Mouse (Mus musculus): ENCODE data around the gene AB124611. TPM values are rescaled to one million over a fixed set of nuclear protein-coding genes. Genes with fewer than 3 reads are reported as not detected.
"Not testable (repeated sequence)": the region's sequence is repeated elsewhere in the genome, so short reads cannot be mapped to it uniquely, and the experiment has no call there.

The AB124611 gene
- total RNA-seq, 1 experiment from 2014 or later = 2.6 TPM

DNA sequence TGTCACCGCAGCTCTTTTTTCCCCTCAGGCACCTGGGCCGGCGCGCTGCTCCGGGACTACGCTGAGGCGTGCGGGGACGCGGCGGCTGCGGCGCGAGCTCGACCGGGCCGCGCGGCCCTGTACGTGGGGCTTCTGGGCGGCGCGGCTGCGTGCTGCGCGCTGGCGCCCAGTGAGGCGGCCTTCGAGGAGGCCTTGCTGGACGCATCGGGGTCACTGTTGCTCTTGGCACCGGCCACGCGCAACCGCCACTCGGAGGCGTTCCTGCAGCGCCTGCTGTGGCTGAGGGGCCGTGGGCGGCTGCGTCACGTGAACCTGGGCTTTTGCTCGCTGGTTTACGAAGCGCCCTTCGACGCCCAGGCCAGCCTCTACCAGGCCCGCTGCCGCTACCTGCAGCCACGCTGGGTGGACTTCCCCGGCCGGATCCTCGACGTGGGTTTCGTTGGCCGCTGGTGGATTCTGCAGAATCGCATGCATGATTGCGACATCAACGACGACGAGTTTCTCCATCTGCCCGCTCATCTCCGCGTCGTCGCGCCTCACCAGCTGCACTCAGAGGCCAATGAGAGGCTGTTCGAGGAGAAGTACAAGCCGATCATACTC is 67.2 kb downstream of the AB124611 start:
- peak; percentile 22 for ATAC-seq (replicated peaks; ENCODE audit: low read depth, poor library complexity, severe bottlenecking)

GRCm38 (mm10) chr9:21594350-21594749 is 68.4 kb downstream of the AB124611 start:
- ATAC-seq (replicated peaks; ENCODE audit: low read depth, poor library complexity, severe bottlenecking) = not testable (repeated sequence)

DNA sequence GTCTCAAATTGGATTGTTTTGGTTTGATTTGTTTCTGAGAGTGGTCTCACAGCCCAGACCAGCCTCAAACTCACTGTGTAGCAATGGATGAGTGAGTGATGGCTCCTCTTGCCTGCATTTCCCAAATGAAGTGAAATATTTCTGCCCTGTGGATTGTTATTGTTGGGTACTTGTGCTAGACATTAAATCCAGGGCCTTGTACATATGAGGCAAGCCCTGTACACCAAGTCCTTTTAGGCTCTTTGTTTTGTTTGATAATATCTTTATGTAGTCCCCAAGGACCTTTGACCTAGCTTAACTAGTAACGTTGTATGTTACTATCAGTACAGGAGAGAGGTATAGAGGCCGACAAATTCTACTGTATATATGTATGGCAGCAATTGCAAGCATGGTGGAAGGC is 68.9 kb downstream of the AB124611 start:
- no peak for ATAC-seq (replicated peaks; ENCODE audit: low read depth, poor library complexity, severe bottlenecking)

Other genes with a start within 250 kb of the AB124611 start
- gene Kri1, start 238.2 kb upstream of the AB124611 start, total RNA-seq (2017) = 55.2 and 64.0 TPM in 2 replicates
- gene Cdkn2d, start 234.8 kb upstream of the AB124611 start, total RNA-seq (2017) = 8.4 and 25.3 TPM in 2 replicates
- 0.37 and 2.5 TPM in 2 replicates for gene Ap1m2, start 213.8 kb upstream of the AB124611 start, total RNA-seq (2017)
- 76.6 and 80.6 TPM in 2 replicates for gene Slc44a2, start 205.5 kb upstream of the AB124611 start, total RNA-seq (2017)
- 73.7 and 95.9 TPM in 2 replicates for gene Ilf3, start 158.3 kb upstream of the AB124611 start, total RNA-seq (2017)
- 22.5 and 25.5 TPM in 2 replicates for gene Qtrt1, start 114.3 kb upstream of the AB124611 start, total RNA-seq (2017)
- 53.9 and 65.9 TPM in 2 replicates for gene Dnm2, start 101.3 kb upstream of the AB124611 start, total RNA-seq (2017)
- 13.8 and 17.1 TPM in 2 replicates for gene Tmed1, start 15.9 kb upstream of the AB124611 start, total RNA-seq (2017)
- gene Carm1, start 20.7 kb downstream of the AB124611 start, total RNA-seq (2017) = 26.4 and 50.2 TPM in 2 replicates
- 42.6 and 47.7 TPM in 2 replicates for gene Timm29, start 66.5 kb downstream of the AB124611 start, total RNA-seq (2017)
- gene Yipf2, start 66.7 kb downstream of the AB124611 start, total RNA-seq (2017) = 4.0 and 6.2 TPM in 2 replicates
- gene Smarca4, start 90.0 kb downstream of the AB124611 start, total RNA-seq (2017) = 69.7 and 94.1 TPM in 2 replicates
- gene Ldlr, start 197.3 kb downstream of the AB124611 start, total RNA-seq (2017) = 18.4 and 19.0 TPM in 2 replicates
- gene Spc24, start 234.1 kb downstream of the AB124611 start, total RNA-seq (2017) = 120 and 131 TPM in 2 replicates

Data from common myeloid progenitor, adult 5-6 weeks (primary cell).